Mouse (Mus musculus) ES-Bruce4 (cell line): Measurements from ENCODE around the gene Cdh10.

Experiments used
- CTCF ChIP-seq: IDR thresholded peaks from one replicate; pipeline ENCODE4 v1.8.1; 2011; ENCODE audit warnings: low read depth, low read length
- EP300 ChIP-seq: IDR thresholded peaks from 2 replicates; pipeline ENCODE4 v1.6.1; 2011; ENCODE audit warnings: low read depth, low read length; ENCODE audit not compliant: insufficient read depth
- POLR2A ChIP-seq: IDR thresholded peaks from one replicate; pipeline ENCODE4 v1.8.1; 2011; ENCODE audit warnings: low read length; ENCODE audit not compliant: insufficient read depth

DNA sequence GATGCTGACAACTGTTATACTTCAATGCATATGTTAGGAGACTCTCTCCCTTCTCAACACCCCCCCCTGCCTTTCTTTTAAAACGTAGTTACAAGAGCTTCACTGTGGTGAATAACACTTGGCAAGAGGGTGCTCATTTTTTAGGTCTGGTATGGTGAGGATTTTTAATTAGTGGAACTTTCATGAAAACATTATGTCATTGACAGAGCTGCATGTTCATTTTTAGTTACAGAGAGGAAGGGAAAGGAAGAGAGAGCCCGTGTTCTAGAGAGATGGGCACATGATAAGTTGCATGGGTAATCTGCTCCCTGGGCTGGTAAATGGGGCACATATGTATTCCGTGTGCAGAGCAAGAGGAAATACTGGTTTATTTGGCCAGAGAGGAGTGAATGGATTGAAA lies 1.5 kb downstream of the Cdh10 start:
- no peak for TF ChIP-seq POLR2A
- TF ChIP-seq CTCF: no peak
- no peak for TF ChIP-seq EP300
